Mouse (Mus musculus) CH12.LX (cell line): ENCODE data around the gene Eva1b. TPM values are rescaled to one million over a fixed set of nuclear protein-coding genes. Genes with fewer than 3 reads are reported as not detected.

ENCODE experiments used
- DNase-seq: peaks from one replicate; pipeline ENCODE4 v3.0.0-alpha.2; 2013; ENCODE audit errors: extremely low read depth
- H3K27ac ChIP-seq: 2 replicates; pipeline ENCODE4 v1.5.1; 2012; ENCODE audit warnings: low read depth, mild to moderate bottlenecking, control low read depth, moderate library complexity; ENCODE audit not compliant: insufficient read depth
- H3K27me3 ChIP-seq: replicated peaks from 2 replicates; pipeline ENCODE3; 2012; ENCODE audit warnings: inconsistent platforms
- H3K36me3 ChIP-seq, 2 experiments: replicated peaks in 1 of 2; 2 replicates each; pipeline versions ENCODE3 to v1.6.1; 2012; ENCODE audit warnings: inconsistent platforms in 1 of 2, low read length in 1 of 2, mild to moderate bottlenecking in 1 of 2, mixed read lengths in 1 of 2, moderate library complexity in 1 of 2; ENCODE audit not compliant: control insufficient read depth in 1 of 2, insufficient read depth in 1 of 2
- H3K4me1 ChIP-seq, 2 experiments: 2 replicates each; pipeline ENCODE4 v1.6.1; 2012; ENCODE audit warnings: inconsistent platforms in 1 of 2, moderate library complexity in 1 of 2; ENCODE audit not compliant: insufficient read depth in 2 of 2, control insufficient read depth in 1 of 2
- H3K4me2 ChIP-seq: 2 replicates; pipeline ENCODE4 v1.6.1; 2012; ENCODE audit warnings: low read depth, mild to moderate bottlenecking, control low read depth; ENCODE audit not compliant: poor library complexity, insufficient read depth, severe bottlenecking
- H3K4me3 ChIP-seq, 3 experiments: fragments of 150-350 bp in 1 of 3; sonication (generic) in 1 of 3; replicated peaks in 1 of 3; 2 replicates each; pipeline versions ENCODE3 to v1.5.1; 2011 to 2012; ENCODE audit warnings: low read depth in 2 of 3, low read length in 2 of 3, mild to moderate bottlenecking in 2 of 3, moderate library complexity in 2 of 3, control low read depth in 1 of 3, improper control_type of control experiment in 1 of 3, inconsistent platforms in 1 of 3, mixed read lengths in 1 of 3; ENCODE audit not compliant: poor library complexity in 1 of 3
- H3K79me2 ChIP-seq: replicated peaks from 2 replicates; pipeline ENCODE4 v1.6.1; 2012; ENCODE audit warnings: mild to moderate bottlenecking, moderate library complexity; ENCODE audit not compliant: control insufficient read depth, poor library complexity, insufficient read depth, severe bottlenecking; ENCODE audit errors: extremely low read depth
- H3K9ac ChIP-seq: 2 replicates; pipeline ENCODE4 v1.6.1; 2012; ENCODE audit warnings: low read depth, mild to moderate bottlenecking, control low read depth, moderate library complexity; ENCODE audit not compliant: insufficient read depth
- H3K9me3 ChIP-seq: replicated peaks from 2 replicates; pipeline ENCODE3; 2012; ENCODE audit warnings: low read length, inconsistent platforms, mixed read lengths
- BHLHE40 ChIP-seq: IDR thresholded peaks from 2 replicates; pipeline ENCODE4 v1.6.1; 2011; ENCODE audit warnings: mild to moderate bottlenecking, low read depth, low read length, improper control_type of control experiment
- CHD2 ChIP-seq: IDR thresholded peaks from 2 replicates; pipeline ENCODE4 v1.6.1; 2011; ENCODE audit warnings: low read length, improper control_type of control experiment
- ELF1 ChIP-seq: IDR thresholded peaks from 2 replicates; pipeline ENCODE4 v1.6.1; 2014; ENCODE audit warnings: low read depth, mild to moderate bottlenecking, inconsistent platforms, low read length, improper control_type of control experiment
- EP300 ChIP-seq: IDR thresholded peaks from 2 replicates; pipeline ENCODE4 v1.6.1; 2011; ENCODE audit warnings: low read length, improper control_type of control experiment
- ETS1 ChIP-seq: conservative IDR thresholded peaks from 2 replicates; pipeline ENCODE4 v1.6.1; 2012; ENCODE audit warnings: low read depth, mild to moderate bottlenecking, inconsistent platforms, low read length, improper control_type of control experiment, moderate library complexity
- HCFC1 ChIP-seq: IDR thresholded peaks from 2 replicates; pipeline ENCODE4 v1.6.1; 2012; ENCODE audit warnings: low read depth, mild to moderate bottlenecking, inconsistent platforms, low read length, improper control_type of control experiment
- IRF4 ChIP-seq: IDR thresholded peaks from 2 replicates; pipeline ENCODE4 v1.6.1; 2014; ENCODE audit warnings: low read depth, mild to moderate bottlenecking, inconsistent platforms, low read length, improper control_type of control experiment
- JUN ChIP-seq: IDR thresholded peaks from 2 replicates; pipeline ENCODE4 v1.6.1; 2011; ENCODE audit warnings: low read depth, mild to moderate bottlenecking, low read length, improper control_type of control experiment, moderate library complexity; ENCODE audit not compliant: insufficient read depth
- JUND ChIP-seq: conservative IDR thresholded peaks from 2 replicates; pipeline ENCODE4 v1.6.1; 2011; ENCODE audit warnings: low read depth, low read length, improper control_type of control experiment
- KAT2A ChIP-seq: IDR thresholded peaks from 2 replicates; pipeline ENCODE4 v1.6.1; 2012; ENCODE audit warnings: low read length, improper control_type of control experiment, inconsistent platforms; ENCODE audit not compliant: insufficient replicate concordance
- MAFK ChIP-seq: IDR thresholded peaks from 2 replicates; pipeline ENCODE4 v1.6.1; 2011; ENCODE audit warnings: low read length, improper control_type of control experiment; ENCODE audit not compliant: insufficient replicate concordance
- MAX ChIP-seq: IDR thresholded peaks from 2 replicates; pipeline ENCODE4 v1.6.1; 2011; ENCODE audit warnings: low read length, improper control_type of control experiment
- MAZ ChIP-seq: IDR thresholded peaks from 2 replicates; pipeline ENCODE4 v1.6.1; 2012; ENCODE audit warnings: low read depth, mild to moderate bottlenecking, inconsistent platforms, low read length, improper control_type of control experiment, moderate library complexity
- MXI1 ChIP-seq: IDR thresholded peaks from 2 replicates; pipeline ENCODE4 v1.6.1; 2011; ENCODE audit warnings: mild to moderate bottlenecking, low read depth, low read length, improper control_type of control experiment
- NRF1 ChIP-seq: IDR thresholded peaks from 2 replicates; pipeline ENCODE4 v1.6.1; 2014; ENCODE audit warnings: low read depth, mild to moderate bottlenecking, inconsistent platforms, low read length, improper control_type of control experiment, moderate library complexity
- SIN3A ChIP-seq: IDR thresholded peaks from 2 replicates; pipeline ENCODE4 v1.6.1; 2012; ENCODE audit warnings: low read length, improper control_type of control experiment, inconsistent platforms
- SMC3 ChIP-seq: IDR thresholded peaks from 2 replicates; pipeline ENCODE4 v1.6.1; 2011; ENCODE audit warnings: low read depth, low read length, improper control_type of control experiment
- UBTF ChIP-seq: IDR thresholded peaks from 2 replicates; pipeline ENCODE4 v1.6.1; 2012; ENCODE audit warnings: low read depth, mild to moderate bottlenecking, inconsistent platforms, low read length, improper control_type of control experiment, moderate library complexity
- USF1 ChIP-seq: IDR thresholded peaks from 2 replicates; pipeline ENCODE4 v1.6.1; 2014; ENCODE audit warnings: low read depth, mild to moderate bottlenecking, inconsistent platforms, low read length, improper control_type of control experiment
- USF2 ChIP-seq: conservative IDR thresholded peaks from 2 replicates; pipeline ENCODE4 v1.6.1; 2011; ENCODE audit warnings: low read depth, low read length, improper control_type of control experiment
- dilution Hi-C: fragments of 300-500 bp; cut with MboI; formaldehyde crosslinking; loops from 2 replicates; pipeline ENCODE4 v1.14.3; 2020; ENCODE audit warnings: low sequenced_read_pairs; ENCODE audit not compliant: extremely low pct_unique_long_range_greater_than_20kb, extremely low pct_ligation_motif_present
- in situ Hi-C: fragments of 300-500 bp; cut with MboI; formaldehyde crosslinking; loops from 3 replicates; pipeline ENCODE4 v1.14.3; 2019; ENCODE audit warnings: low sequenced_read_pairs, low pct_ligation_motif_present, low pct_unique_long_range_greater_than_20kb, mixed read lengths
- polyA plus RNA-seq: library from polyadenylated mRNA; unstranded; fragments of >175 nt; gene quantifications from 2 replicates; pipeline ENCODE4 v1.2.1, GENCODE M21; 2012; ENCODE audit warnings: low read depth; ENCODE audit not compliant: insufficient read length
- total RNA-seq, 2 experiments: library from RNA; depleted of rRNA; stranded (reverse); fragments of 300-350 nt in 1 of 2; fragments of >200 nt in 1 of 2; gene quantifications; 2 replicates each; pipeline ENCODE4 v1.2.3; 2012 to 2014

The Eva1b gene
- total and polyA plus RNA-seq, 3 experiments: 0.97 to 4.3 (median 1.3) TPM

DNA sequence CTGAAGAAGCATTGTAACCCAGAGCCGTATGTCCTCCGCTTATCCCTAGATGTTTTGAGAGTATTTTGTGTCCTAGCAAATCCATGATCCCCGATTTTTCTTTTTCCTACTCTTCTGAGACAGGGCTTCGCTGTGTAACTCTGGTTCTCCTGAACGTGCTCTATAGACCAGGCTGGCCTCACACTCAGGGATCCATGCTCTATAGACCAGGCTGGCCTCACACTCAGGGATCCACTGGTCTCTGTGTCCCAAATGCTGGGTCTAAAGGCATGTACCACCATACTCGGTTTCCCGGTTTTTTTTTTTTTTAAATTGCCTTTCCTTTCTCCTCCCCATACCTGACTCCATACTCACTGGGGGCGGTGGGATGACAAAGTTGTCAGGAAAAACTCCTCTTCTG, 13.4 kb downstream of the Eva1b start:
- in situ Hi-C loops (no loop called here), dilution Hi-C loops (no loop called here)
- H3K4me3 ChIP-seq: no peak overlapping the region
- TF ChIP-seq USF1: no peak
- TF ChIP-seq USF2: no peak
- no peak for TF ChIP-seq BHLHE40
- TF ChIP-seq KAT2A: no peak
- no peak for TF ChIP-seq UBTF
- no peak for TF ChIP-seq SIN3A
- TF ChIP-seq CHD2: no peak
- no peak for TF ChIP-seq JUN
- TF ChIP-seq ELF1: no peak
- no peak for TF ChIP-seq IRF4
- no peak for TF ChIP-seq NRF1
- no peak for TF ChIP-seq JUND
- TF ChIP-seq MAFK: no peak
- no peak for TF ChIP-seq SMC3
- no peak for TF ChIP-seq MXI1
- no peak for TF ChIP-seq MAZ
- no peak for TF ChIP-seq HCFC1
- no peak for TF ChIP-seq ETS1
- DNase-seq: no peak
- H3K4me1 ChIP-seq: no peaks in the 10 kb centered on the region
- H3K36me3 ChIP-seq: peaks cover 15 to 64% of the 10 kb centered on the region in 2 experiments
- no peak overlapping the region for H3K4me2 ChIP-seq
- no peaks in the 10 kb centered on the region for H3K9me3 ChIP-seq
- no peaks in the 10 kb centered on the region for H3K79me2 ChIP-seq
- no peaks in the 10 kb centered on the region for H3K27me3 ChIP-seq
- no peak overlapping the region for H3K27ac ChIP-seq
- H3K9ac ChIP-seq: no peak overlapping the region

DNA sequence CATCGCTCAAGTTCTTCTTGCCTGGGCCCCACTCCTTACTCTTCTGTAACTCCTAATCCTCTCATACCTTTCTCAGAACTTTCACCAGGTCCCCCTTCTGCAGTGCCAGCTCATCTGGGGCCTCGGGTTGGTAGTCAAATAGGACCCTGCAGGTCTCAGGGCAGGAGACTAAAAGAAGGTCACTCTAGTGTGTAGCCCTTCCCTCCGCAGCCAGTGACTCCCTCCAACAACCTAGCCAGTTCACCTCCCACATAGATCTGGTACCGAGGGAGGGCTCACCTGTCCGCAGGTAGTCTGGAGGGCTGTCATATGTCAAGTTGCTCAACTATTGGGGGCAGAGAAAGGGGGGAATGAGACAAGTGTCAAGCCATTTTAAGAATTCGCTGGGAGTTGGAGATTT, 13.9 kb downstream of the Eva1b start:
- H3K9ac ChIP-seq: no peak overlapping the region
- no peaks in the 10 kb centered on the region for H3K4me1 ChIP-seq
- dilution Hi-C loops: no loop called here
- no peaks in the 10 kb centered on the region for H3K9me3 ChIP-seq
- H3K4me2 ChIP-seq: no peak overlapping the region
- peaks cover 20 to 64% of the 10 kb centered on the region in 2 experiments for H3K36me3 ChIP-seq
- no peak overlapping the region for H3K4me3 ChIP-seq
- no peaks in the 10 kb centered on the region for H3K27me3 ChIP-seq
- no peaks in the 10 kb centered on the region for H3K79me2 ChIP-seq
- in situ Hi-C loops: no loop called here
- TF ChIP-seq MAX (no peak), EP300 (no peak)
- no peak overlapping the region for H3K27ac ChIP-seq
- DNase-seq: no peak
